Mouse (Mus musculus): Measurements from ENCODE around the gene 4930519P11Rik. TPM values are rescaled to one million over a fixed set of nuclear protein-coding genes. Genes with fewer than 3 reads are reported as not detected.

4930519P11Rik gene
- not detected for total RNA-seq (2023)

DNA sequence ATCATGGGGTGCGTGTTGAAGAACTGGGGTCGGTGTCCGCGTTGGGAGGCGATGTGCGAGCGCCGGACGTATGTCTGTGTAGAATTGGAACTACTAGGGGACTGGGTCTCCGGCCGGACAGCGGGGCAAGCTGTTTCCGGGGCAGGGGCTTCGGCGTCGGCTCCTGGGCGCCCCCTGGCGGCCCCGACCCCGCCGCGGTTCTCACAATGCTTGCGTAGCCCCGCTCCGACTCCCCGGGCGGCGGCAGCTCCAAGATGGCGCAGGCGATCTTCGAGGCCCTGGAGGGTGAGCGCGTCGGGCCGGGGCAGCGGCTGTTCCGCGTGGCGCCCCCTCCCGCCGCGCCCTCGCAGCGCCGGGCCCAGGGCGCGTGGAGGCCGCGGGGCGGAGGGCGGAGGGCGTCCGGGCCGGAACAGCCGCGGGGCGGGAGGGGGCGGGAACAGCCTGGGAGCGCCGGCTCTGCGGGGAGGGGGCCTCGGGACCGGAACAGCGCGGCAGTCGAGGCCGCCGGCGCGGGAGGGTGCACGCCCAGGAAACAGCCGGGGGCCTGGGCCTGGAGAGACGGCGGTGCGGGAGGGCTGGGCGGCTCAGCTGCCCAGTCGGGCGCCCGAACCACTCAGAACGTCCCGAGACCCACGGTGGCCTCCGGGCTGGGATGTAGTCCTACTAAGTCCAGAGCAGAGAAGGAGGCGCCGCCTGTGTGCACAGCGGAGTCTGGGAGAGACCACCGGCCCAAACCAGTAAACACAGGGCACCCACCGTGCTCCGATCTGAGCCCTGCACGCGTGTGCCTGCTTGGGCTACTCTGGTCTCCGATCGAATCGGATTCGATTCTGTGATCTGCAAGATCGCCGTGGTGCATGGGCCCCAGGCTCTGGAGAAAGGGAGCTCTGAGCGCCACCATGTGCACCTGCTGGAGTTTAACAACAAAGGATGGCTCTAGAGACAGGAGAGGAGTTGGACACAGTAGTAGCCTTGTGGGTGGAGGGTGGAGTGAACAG lies at the start of gene 4930519P11Rik, which contains the start of gene Zfp341:
4930519P11Rik (minus strand) TSS at position 320 of the 998 bp plus-strand sequence.
Zfp341 (plus strand) TSS at position 180 of the 998 bp plus-strand sequence.

DNA sequence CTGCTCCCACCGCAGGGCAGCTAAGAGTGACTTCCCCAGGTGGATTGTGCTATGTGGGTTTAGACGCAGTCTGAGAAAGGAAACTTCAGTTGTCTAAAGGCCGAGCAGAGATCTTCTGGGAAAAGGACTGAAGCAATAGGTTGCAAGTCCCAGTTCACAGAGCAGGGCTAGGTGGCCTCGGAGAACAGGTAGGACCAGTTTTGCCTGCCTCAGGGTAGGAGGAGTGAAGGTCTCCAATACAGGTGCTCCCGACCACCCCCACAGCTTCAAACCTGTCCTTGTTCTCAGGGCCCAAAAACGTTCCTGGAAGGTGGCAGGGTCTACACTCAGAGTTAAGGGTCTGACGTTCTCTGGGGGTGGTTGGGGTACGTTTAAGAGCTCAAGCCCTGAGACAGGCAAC lies 38.1 kb upstream of the 4930519P11Rik start, which contains the start of gene Chmp4b:
Chmp4b (plus strand) TSS at position 343 of the 400 bp plus-strand sequence.

DNA sequence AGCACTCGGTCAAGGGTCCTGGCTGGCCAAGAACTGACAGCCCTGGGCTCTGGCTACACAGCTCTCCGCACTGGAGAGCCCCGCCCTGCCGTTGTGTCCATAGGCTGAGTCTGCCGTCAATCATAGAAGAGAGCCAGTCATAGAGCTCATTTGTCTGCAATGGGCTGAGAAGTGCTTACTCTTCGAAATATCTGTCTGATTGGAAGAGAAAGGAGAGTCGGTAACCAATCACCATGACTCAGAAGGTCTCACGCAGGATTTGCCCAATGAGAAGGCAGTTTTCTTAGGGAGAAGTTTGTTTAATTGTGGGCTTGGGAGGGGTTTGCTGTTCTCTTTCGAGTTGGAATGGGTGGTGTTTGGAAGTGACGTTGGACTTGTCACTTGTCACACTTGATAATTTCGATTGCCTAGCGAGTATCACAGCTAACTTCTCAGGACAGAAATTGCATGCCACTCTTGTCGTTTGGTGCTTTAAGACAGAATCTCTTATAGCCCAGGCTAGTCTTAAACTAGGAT lies 9.5 kb downstream of the 4930519P11Rik start, which contains the start of gene Pxmp4:
Pxmp4 (minus strand) TSS at position 71 of the 516 bp plus-strand sequence.

GRCm38 (mm10) chr2:154569836-154570286 lies 43.4 kb downstream of the 4930519P11Rik start, which contains the start of gene E2f1:
Gene E2f1 (minus strand): TSS chr2:154569892.

Other genes starting within 250 kb of the 4930519P11Rik start
- 17.3 TPM for gene Cdk5rap1, start 240.4 kb downstream of the 4930519P11Rik start, total RNA-seq (2023)
- 0.64 TPM for gene Snta1, start 205.3 kb downstream of the 4930519P11Rik start, total RNA-seq (2023)
- gene Cbfa2t2, start 177.0 kb downstream of the 4930519P11Rik start, total RNA-seq (2023) = 31.9 TPM
- 0.80 TPM for gene 1700003F12Rik, start 66.4 kb downstream of the 4930519P11Rik start, total RNA-seq (2023)
- gene Actl10, start 61.7 kb downstream of the 4930519P11Rik start, total RNA-seq (2023) = 1.8 TPM
- 1.0 TPM for gene Necab3, start 54.5 kb downstream of the 4930519P11Rik start, total RNA-seq (2023)
- gene E2f1, start 43.5 kb downstream of the 4930519P11Rik start, total RNA-seq (2023) = 1.8 TPM
- 10.6 TPM for gene Pxmp4, start 9.7 kb downstream of the 4930519P11Rik start, total RNA-seq (2023)
- 7.7 TPM for gene Zfp341, start 140 bp downstream of the 4930519P11Rik start, total RNA-seq (2023)
- gene Chmp4b, start 38.3 kb upstream of the 4930519P11Rik start, total RNA-seq (2023) = 152 TPM
- gene Gm14214, start 156.6 kb upstream of the 4930519P11Rik start, total RNA-seq (2023) = not detected
- 220 TPM for gene Raly, start 177.7 kb upstream of the 4930519P11Rik start, total RNA-seq (2023)
- not detected for gene a, start 178.0 kb upstream of the 4930519P11Rik start, total RNA-seq (2023)

All from CD8-positive naive resting alpha-beta T cell, adult 57 days (primary cell).